Mouse (Mus musculus) heart, postnatal 4 days (tissue): ENCODE results near the gene Cox6a1. TPM values are rescaled to one million over a fixed set of nuclear protein-coding genes. Genes with fewer than 3 reads are reported as not detected.
A peak's percentile ranks its signal among the peaks of the same experiment; 100 is the strongest.

Source experiments
- DNase-seq: peaks from one replicate; pipeline ENCODE4 v3.0.0; 2021
- total RNA-seq, 2 experiments: library from RNA; stranded (reverse); gene quantifications; 2 replicates each; pipeline ENCODE4 v1.2.3; 2021

The Cox6a1 gene
- total RNA-seq, 2 experiments from 2014 or later: 619 to 662 TPM

DNA sequence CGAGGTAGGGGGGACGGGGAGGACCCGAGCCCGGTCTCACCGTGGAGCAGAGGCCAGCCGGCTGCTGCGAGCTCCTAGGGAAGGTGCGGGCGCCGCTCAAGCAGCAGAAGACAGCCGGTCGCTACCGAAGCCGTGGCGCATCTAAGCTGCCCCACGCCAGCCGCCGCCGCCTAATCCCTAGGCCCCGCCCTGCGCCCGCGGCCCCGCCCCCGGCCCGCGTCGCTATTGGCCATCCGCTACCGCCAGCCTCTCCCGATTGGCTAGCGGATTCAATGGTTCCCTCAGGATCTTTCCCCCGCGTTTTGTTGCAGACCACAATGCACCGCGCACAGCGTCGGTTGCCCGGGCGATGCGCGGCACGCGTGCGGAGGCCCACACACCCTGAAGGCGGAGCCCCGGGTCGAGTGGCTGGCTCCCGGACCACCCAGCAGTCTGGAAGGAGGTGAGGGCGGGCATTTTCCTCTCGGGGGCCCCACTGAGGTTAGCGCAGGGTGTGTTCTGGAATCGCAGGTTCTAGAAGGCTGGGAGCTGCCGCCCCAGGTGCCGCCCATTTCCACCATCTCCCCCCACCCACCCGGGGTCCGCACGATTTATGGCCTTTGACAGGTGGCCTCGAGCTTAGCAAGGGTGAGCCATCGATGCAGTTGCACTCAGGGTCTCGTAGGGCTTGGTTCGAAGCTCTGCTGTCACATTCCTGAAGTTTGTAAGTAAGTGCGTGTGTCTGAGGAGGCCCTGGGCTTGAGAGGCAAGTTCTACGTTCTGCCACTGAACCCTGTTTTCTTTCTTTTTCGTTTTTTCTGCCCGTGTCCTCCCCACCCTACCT is 47.8 kb downstream of the Cox6a1 start, which contains the start of gene Dynll1:
Dynll1 (minus strand) TSS at position 208 of the 823 bp plus-strand sequence.
- peak; percentile 100 for DNase-seq

- DNase-seq: peak; percentile 75
Observed at GRCm38 (mm10) chr5:115300035-115300744, 48.6 kb downstream of the Cox6a1 start.

DNA sequence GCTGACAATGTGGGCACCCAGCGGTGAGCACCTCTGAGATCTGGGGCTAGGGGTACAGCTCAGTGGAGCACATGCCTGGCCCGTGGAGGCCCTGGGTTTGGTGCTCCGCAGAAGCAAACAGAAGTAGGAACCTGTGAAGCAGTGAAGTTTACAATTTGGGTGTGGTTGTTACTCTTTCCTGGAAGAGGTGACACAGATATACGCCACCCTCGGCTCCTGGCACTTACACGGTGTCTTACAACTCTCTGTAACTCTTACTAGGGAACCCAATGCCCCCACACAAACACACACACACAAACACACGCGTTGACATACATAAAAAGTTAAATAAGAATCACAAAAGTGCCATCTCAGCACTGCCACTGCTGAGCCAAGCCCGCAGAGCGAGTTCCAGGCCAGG is 52.4 kb downstream of the Cox6a1 start:
- DNase-seq: no peak

Other genes with a start within 250 kb of the Cox6a1 start
- gene Acads, start 229.6 kb downstream of the Cox6a1 start, total RNA-seq: 100 to 1,000 TPM; 153 to 165 TPM
- gene Unc119b, start 214.0 kb downstream of the Cox6a1 start, total RNA-seq: 10 to 100 TPM; 21.7 to 25.9 TPM
- 100 to 1,000 TPM; 104 to 111 TPM for gene Mlec, start 190.8 kb downstream of the Cox6a1 start, total RNA-seq
- gene Cabp1, start 154.6 kb downstream of the Cox6a1 start, total RNA-seq: 1 to 10 TPM; 5.5 to 6.6 TPM
- 10 to 100 TPM; 21.1 to 26.1 TPM for gene Pop5, start 113.1 kb downstream of the Cox6a1 start, total RNA-seq
- 100 to 1,000 TPM; 277 to 284 TPM for gene Rnf10, start 76.1 kb downstream of the Cox6a1 start, total RNA-seq
- 100 to 1,000 TPM; 113 to 117 TPM for gene Coq5, start 69.3 kb downstream of the Cox6a1 start, total RNA-seq
- gene Dynll1, start 48.0 kb downstream of the Cox6a1 start, total RNA-seq: 100 to 1,000 TPM; 318 to 355 TPM
- 10 to 100 TPM; 39.1 to 42.4 TPM for gene Srsf9, start 21.8 kb downstream of the Cox6a1 start, total RNA-seq
- 10 to 100 TPM; 17.3 to 19.3 TPM for gene Gatc, start 7.8 kb downstream of the Cox6a1 start, total RNA-seq
- 10 to 100 TPM; 23.4 to 26.8 TPM for gene Triap1, start 7.8 kb downstream of the Cox6a1 start, total RNA-seq
- 1 to 10 TPM; 6.2 to 7.7 TPM for gene Msi1, start 80.6 kb upstream of the Cox6a1 start, total RNA-seq
- gene Pla2g1b, start 117.3 kb upstream of the Cox6a1 start, total RNA-seq: not detected
- 10 to 100 TPM; 10.5 to 12.7 TPM for gene Sirt4, start 135.7 kb upstream of the Cox6a1 start, total RNA-seq
- 10 to 100 TPM; 62.9 to 66.0 TPM for gene Pxn, start 157.7 kb upstream of the Cox6a1 start, total RNA-seq
- gene Rplp0, start 210.5 kb upstream of the Cox6a1 start, total RNA-seq: 100 to 1,000 TPM; 852 to 919 TPM
- gene Gcn1l1, start 216.3 kb upstream of the Cox6a1 start, total RNA-seq: 10 to 100 TPM; 52.7 to 56.7 TPM